Mouse (Mus musculus) adipocyte (in vitro differentiated cells): ENCODE measurements at regions not wholly inside any gene's neighbourhood (a gene's known extent, or its start where the extent isn't known, plus 50 kb on each side); places are given as distances from the start of the nearest gene placed in this dataset.
A peak's percentile ranks its signal among the peaks of the same experiment; 100 is the strongest.

Source experiments
- DNase-seq: peaks from one replicate; pipeline ENCODE4 v3.0.0-alpha.2; 2016; ENCODE audit warnings: low spot score

- DNase-seq: no peak
These were observed 794.3 kb upstream of the Car8 start for GRCm38 (mm10) chr4:9033106-9033642.

- no peak for DNase-seq
These were observed 792.8 kb upstream of the Car8 start for GRCm38 (mm10) chr4:9031634-9032033.

- no peak for DNase-seq
These were observed 790.1 kb upstream of the Car8 start for GRCm38 (mm10) chr4:9028946-9029345.

- no peak for DNase-seq
These were observed 789.6 kb upstream of the Car8 start for GRCm38 (mm10) chr4:9028475-9028874.

DNA sequence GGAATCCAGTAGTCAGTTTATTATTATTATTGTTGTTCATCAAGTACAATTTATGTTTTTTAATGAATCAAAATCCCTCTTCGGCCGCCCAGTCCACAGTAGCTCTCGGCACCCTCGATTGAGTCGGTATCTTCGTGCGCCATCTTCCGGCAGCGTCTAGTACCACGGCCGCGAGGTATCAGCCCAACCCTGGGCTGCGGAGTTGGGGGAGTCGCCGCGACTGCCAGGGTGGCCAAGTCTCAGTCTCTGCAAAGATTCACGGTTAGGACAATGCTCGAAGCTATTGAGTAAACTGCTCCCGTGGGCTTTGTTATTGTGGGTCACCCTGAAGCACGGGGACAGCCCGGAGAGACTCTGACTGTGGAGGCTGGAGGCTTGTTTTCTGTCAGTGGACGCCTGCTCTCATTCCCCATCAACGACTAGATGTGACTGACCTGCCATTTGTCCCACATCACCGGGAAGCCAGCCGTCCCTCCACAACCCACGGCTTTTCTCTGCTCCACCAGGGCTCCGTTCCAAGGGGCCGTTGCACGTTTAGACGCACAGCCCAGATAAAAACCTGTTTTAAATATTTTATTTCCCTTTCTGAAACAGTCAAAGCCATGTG, 789.1 kb upstream of the Car8 start:
- peak; percentile 65 for DNase-seq

DNA sequence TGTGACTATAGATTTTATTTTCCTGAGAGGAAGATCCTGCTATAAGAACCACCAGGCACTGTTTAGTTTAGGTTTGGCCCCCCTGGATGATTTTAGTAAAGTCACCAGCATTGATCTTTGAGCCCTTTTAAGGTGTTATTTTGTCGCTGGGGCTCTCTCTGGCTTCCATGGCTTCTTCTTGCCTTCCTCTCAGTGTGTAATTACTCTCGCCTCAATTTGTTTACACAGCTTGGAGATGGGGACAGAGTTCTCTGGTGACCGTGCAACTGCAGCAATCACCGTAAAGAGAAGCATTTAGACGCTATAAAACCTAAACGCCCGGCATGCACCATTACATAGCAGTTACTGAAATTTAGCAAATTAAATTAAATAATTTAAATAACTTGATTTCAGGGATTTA, 788.5 kb upstream of the Car8 start:
- DNase-seq: no peak

GRCm38 (mm10) chr4:9026841-9027240, 788.0 kb upstream of the Car8 start:
- DNase-seq: no peak

DNA sequence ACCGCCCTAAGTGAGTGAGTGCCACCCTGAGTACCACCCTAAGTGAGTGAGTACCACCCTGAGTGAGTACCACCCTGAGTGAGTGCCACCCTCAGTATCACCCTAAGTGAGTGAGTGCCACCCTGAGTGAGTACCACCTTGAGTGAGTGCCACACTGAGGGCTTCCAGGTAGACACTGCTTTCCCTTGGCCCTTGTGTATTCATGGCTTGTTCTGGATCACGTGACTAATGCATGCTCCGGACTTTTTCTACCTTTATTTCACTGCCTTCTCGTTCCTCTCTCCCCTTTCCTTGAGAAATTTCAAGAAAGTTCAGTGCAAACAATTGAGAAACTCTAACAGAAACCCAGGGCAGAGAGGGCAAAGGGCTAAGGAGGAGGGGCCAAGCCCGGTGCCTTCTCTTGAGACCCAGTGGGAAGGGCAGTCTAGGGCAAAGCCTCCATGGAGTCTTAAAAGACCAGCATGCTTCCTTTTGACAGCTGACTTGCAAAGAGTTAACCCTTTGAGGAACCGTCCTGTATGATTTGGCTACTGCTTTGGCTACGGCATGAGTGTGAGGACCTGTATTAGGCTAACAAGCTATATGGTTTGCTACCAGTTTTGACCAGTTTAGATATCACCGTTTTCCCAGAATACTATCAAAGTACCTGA, 787.1 kb upstream of the Car8 start:
- DNase-seq: peak; percentile 30

GRCm38 (mm10) chr4:9024216-9024925, 785.5 kb upstream of the Car8 start:
- peak; percentile 62 for DNase-seq

GRCm38 (mm10) chr4:9019241-9020110, 780.6 kb upstream of the Car8 start:
- DNase-seq: no peak

- no peak for DNase-seq
These were observed 779.4 kb upstream of the Car8 start for GRCm38 (mm10) chr4:9018236-9018635.

DNA sequence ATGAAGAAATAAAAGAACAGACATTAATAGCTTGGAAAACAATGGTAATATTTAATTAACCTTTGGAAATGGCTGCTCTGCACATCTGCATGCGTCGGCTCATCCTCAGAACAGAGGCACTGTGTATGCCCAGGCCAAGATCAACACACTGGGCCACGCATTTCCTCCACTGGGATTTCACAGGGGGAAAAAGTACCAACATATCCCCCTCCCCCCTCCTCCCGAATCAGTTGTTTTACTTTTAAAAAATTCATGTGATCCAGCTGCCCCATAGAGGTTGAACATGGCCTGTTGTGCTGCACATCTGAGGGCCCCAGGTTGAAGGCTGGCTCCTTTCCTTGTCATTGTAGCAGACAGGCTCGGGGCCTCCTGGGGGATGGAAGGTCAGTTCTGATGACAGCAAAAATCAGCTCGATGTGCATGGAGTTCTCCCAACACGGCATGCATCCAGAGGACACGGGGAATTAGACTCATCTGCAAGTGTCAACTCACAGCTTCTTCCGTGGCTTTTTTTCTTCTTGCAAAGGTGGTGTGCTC, 777.7 kb upstream of the Car8 start:
- DNase-seq: no peak

GRCm38 (mm10) chr4:9015528-9016503, 777.0 kb upstream of the Car8 start:
- no peak for DNase-seq

DNA sequence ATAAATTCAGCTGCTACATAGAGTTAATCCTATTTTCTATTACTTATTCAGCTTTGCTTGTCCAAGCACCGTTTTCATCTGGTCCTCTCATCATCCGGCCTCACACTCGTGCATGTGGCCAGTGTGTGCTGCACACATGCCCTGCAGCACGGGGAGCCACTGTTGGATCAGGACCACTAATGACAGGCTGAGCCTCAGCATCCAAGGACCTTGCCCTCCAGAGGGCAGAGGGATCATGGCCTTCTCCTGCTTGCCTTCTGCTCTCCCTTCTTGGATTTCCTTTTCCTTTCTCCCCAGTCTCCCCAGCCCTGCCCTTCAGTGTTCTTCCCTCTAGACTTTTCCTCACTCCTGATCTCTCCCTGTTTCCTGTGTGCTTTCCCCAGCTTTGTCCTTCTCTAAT, 776.1 kb upstream of the Car8 start:
- DNase-seq: no peak

DNA sequence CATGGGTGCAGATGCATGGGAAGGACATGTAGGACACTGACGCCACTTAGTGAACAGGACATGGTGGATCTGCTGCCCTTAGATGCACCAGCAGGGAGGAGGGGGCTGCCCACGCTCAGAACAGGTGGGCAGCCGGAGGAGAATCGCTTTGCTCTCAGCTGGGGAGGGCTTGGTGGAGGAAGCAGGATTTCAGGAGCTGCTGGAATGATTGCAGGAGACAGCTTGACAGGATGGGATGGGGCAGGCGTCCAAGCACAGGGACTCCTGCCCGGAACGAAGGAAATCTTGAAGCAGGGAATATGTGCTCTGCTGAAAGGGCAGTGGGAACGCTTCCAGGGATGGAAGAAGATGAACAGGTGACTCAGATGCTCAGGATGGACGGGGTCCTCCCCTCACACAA, 773.9 kb upstream of the Car8 start:
- no peak for DNase-seq

DNA sequence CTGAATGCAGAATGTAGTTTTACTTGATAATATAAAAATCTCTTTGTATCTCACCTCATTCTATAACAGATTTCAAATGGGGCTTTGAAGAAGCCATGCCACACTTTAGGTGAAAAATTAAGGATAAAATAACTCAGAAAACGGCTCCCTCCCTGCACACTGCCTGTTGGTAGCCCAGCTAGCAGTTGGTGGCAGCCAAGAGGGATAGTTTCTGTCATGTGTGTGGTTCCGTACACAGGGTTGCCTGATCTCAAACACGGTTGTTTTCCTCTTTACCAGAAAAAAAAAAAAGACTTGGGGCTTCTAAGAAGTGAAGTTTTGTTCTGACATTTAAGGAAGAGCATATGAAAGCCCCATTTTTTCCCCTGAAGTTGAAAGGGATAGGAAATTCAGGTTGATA, 773.1 kb upstream of the Car8 start:
- no peak for DNase-seq

- DNase-seq: no peak
These were observed 772.3 kb upstream of the Car8 start for GRCm38 (mm10) chr4:9011129-9011518.

DNA sequence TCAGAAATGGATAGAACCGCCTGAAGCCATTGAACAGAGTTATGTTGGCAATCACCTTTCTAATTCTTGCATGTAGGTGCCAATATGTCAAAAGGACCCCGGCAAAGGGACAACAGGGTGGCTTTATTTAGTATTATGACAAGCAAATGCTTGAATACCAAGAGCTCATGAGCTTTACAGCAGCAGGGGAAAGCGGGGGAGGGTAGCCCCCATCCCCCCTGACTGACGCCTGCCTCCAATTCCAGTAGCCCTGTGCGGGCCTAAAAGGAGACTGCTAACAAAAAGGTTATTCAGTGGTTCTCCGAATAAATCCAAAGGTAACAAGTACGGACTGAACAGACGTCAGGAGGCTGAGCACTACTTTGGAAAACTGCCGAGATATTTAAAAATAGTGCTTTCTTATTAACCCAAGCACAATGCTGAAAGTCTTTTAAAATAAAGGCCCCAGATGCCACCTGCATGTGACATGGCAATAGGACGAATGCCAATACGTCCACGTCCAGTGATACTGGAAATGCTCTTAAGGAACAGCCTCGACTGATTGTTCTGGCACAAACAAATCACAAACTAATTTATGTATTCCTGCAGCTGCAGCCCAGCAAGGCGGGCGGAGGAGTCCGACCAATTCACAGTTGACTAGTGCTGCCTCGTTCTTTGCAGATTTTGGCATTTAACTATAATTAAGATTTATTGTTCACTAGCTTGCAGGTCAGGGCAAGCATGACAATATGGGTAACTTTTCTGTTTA, 771.7 kb upstream of the Car8 start:
- DNase-seq: no peak

- no peak for DNase-seq
These were observed 770.8 kb upstream of the Car8 start for GRCm38 (mm10) chr4:9009656-9010055.
